ENCODE assay signal across 14 mouse cellular contexts in the genomic region with DNA sequence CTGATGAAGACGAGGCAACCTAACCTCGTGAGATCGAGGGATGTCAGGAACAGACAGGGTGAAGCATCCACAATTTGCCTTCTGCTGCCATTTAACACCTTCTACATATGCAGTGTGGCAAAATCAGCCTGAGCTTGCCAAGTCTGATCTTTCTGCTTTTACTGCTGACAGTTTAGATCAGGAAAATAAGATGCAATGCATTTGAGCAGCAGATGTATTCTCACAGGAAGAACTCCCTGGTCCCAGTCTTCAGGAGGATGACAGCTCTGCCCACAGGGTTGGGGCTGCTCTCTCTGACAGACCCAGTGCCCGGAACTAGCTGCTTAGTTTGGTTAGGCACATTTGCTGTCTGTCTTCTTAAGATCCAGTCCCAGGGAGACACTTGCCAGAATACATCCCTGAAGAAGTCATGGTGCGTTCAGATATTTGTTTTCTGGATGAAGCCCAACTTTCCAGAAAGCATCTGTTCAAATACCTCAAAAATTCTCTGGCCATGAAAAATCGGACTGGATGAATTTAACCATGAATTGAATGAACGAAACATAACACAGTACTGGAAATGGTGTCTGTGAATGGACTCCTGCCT.
DNase-seq lines count a peak whose midpoint lies in the region; ATAC-seq and TF ChIP-seq lines count a peak whose summit lies in the region.
"Had no signal": no experiment of that assay in that cellular context is flagged by ENCODE, and none has a peak within 500 bp of the region (broad histone marks: within the 10 kb centered on the region; RNA-seq: fewer than 3 reads in every experiment).

No protein-coding gene starts in this region.

- 55% methylated on average over 7 of the region's 7 CpGs for WGBS in hindbrain, postnatal 0 days
- 85% methylated on average over 7 of the region's 7 CpGs for WGBS in hindbrain, embryonic 11.5 days

- peak; percentile 47 for DNase-seq in hindbrain, postnatal 0 days (ENCODE audit: low spot score)
- DNase-seq in hindbrain, embryonic 11.5 days (ENCODE audit: low spot score) = no peak
- peak; percentile 75 for DNase-seq in right cerebral cortex, adult 18-20 months
- no peak for DNase-seq in right cerebral cortex, postnatal 4 days
- DNase-seq in frontal cortex, adult 2 months (ENCODE audit: extremely low spot score in 1 of 2, low spot score in 1 of 2) = peak; percentile 65 to 71
- DNase-seq in left cerebral cortex, postnatal 36 days (ENCODE audit: low spot score in 2 of 2) = peak; percentile 53 to 65
- DNase-seq in spleen, adult 12 weeks (ENCODE audit: low spot score) = no peak
- no peak for DNase-seq in thymus, postnatal 4 days
- DNase-seq: cerebellum, adult 8-10 months; kidney, postnatal 36 days; thymus, adult 2 months had no signal

- H3K4me2 ChIP-seq in hindbrain, postnatal 0 days (ENCODE audit: low read depth, low read length) = no peak overlapping the region
- H3K4me2 ChIP-seq in hindbrain, embryonic 11.5 days (replicated peaks; ENCODE audit: low read depth, low read length) = no peak overlapping the region
- H3K4me2 ChIP-seq: embryonic facial prominence, embryonic 12.5 days; intestine, embryonic 15.5 days had no signal

- no peak overlapping the region for H3K4me3 ChIP-seq in hindbrain, postnatal 0 days (ENCODE audit: low read length)
- H3K4me3 ChIP-seq in hindbrain, embryonic 11.5 days (ENCODE audit: low read depth, low read length) = no peak overlapping the region
- H3K4me3 ChIP-seq: embryonic facial prominence, embryonic 12.5 days; intestine, embryonic 15.5 days had no signal

- no peak overlapping the region for H3K9ac ChIP-seq in hindbrain, postnatal 0 days (replicated peaks; ENCODE audit: low read length)
- H3K9ac ChIP-seq in hindbrain, embryonic 11.5 days (ENCODE audit: low read depth, low read length) = no peak overlapping the region
- H3K9ac ChIP-seq: embryonic facial prominence, embryonic 12.5 days; intestine, embryonic 15.5 days had no signal

- ATAC-seq in hindbrain, postnatal 0 days = no peak
- ATAC-seq in hindbrain, embryonic 11.5 days (ENCODE audit: low FRiP score) = no peak
- ATAC-seq: intestine, embryonic 15.5 days; lung, postnatal 0 days had no signal

- no peaks in the 10 kb centered on the region for H3K4me1 ChIP-seq in hindbrain, postnatal 0 days (ENCODE audit: insufficient read depth, low read length)
- no peaks in the 10 kb centered on the region for H3K4me1 ChIP-seq in hindbrain, embryonic 11.5 days (replicated peaks; ENCODE audit: control insufficient read depth, insufficient read depth, low read length)
- H3K4me1 ChIP-seq: embryonic facial prominence, embryonic 12.5 days; intestine, embryonic 15.5 days had no signal

- H3K36me3 ChIP-seq in hindbrain, postnatal 0 days (ENCODE audit: insufficient read depth, low read length) = no peaks in the 10 kb centered on the region
- H3K36me3 ChIP-seq in hindbrain, embryonic 11.5 days (ENCODE audit: control insufficient read depth, insufficient read depth, low read length) = no peaks in the 10 kb centered on the region
- H3K36me3 ChIP-seq: embryonic facial prominence, embryonic 12.5 days; intestine, embryonic 15.5 days had no signal

- H3K9me3 ChIP-seq in hindbrain, postnatal 0 days (ENCODE audit: low read length) = no peaks in the 10 kb centered on the region
- H3K9me3 ChIP-seq in hindbrain, embryonic 11.5 days (ENCODE audit: control insufficient read depth, low read length) = no peaks in the 10 kb centered on the region
- H3K9me3 ChIP-seq: embryonic facial prominence, embryonic 12.5 days; intestine, embryonic 15.5 days had no signal

- intact Hi-C loops in left cerebral cortex, postnatal 36 days (cut with DNase I) = no loop called here

- no peaks in the 10 kb centered on the region for H3K27me3 ChIP-seq in hindbrain, postnatal 0 days (ENCODE audit: insufficient read depth, low read length)
- no peaks in the 10 kb centered on the region for H3K27me3 ChIP-seq in hindbrain, embryonic 11.5 days (ENCODE audit: control insufficient read depth, insufficient read depth, low read length)
- H3K27me3 ChIP-seq: embryonic facial prominence, embryonic 12.5 days; intestine, embryonic 15.5 days had no signal

- no peak overlapping the region for H3K27ac ChIP-seq in hindbrain, postnatal 0 days
- no peak overlapping the region for H3K27ac ChIP-seq in hindbrain, embryonic 11.5 days (ENCODE audit: low read depth, low read length)
- H3K27ac ChIP-seq: embryonic facial prominence, embryonic 12.5 days; intestine, embryonic 15.5 days had no signal

- TF ChIP-seq CTCF in hindbrain, postnatal 0 days (IDR thresholded peaks at IDR 0.05; ENCODE audit: low read depth) = no peak

Comparison
In these comparisons a context has a peak if more than half of its experiments do, and no peak if none do; other contexts are left out.
1. DNase-seq: peak in hindbrain, postnatal 0 days (single experiment), right cerebral cortex, adult 18-20 months (single experiment), frontal cortex, adult 2 months (2 of 2) and left cerebral cortex, postnatal 36 days (2 of 2); none in hindbrain, embryonic 11.5 days (single experiment), right cerebral cortex, postnatal 4 days (single experiment), spleen, adult 12 weeks (single experiment) and thymus, postnatal 4 days (single experiment).